Mouse (Mus musculus): ENCODE measurements around the gene Lca5. TPM values are rescaled to one million over a fixed set of nuclear protein-coding genes. Genes with fewer than 3 reads are reported as not detected.

Lca5 gene
- total RNA-seq, 2 experiments from 2014 or later = not detected

Other genes with a start within 250 kb of the Lca5 start
- 4.0 TPM in 1 of 2 replicates, not detected in the other for gene Sh3bgrl2, start 107.2 kb upstream of the Lca5 start, total RNA-seq (2015; ENCODE audit: low replicate concordance)
- gene Sh3bgrl2, start 107.2 kb upstream of the Lca5 start, total RNA-seq (2017; ENCODE audit: low replicate concordance) = 0.13 and 0.30 TPM in 2 replicates

Data from erythroid progenitor cell, adult 5-6 weeks (primary cell).